Mouse (Mus musculus) cortical plate, adult 2 months (tissue): ENCODE data around the gene Ccng1. TPM values are rescaled to one million over a fixed set of nuclear protein-coding genes. Genes with fewer than 3 reads are reported as not detected.

Experiments
- H3K27ac ChIP-seq: fragments of 200-500 bp; 2 replicates; pipeline ENCODE4 v1.5.1; 2012; ENCODE audit warnings: low read length, control low read depth, inconsistent platforms; ENCODE audit not compliant: insufficient read depth
- H3K4me1 ChIP-seq: fragments of 200-500 bp; 2 replicates; pipeline ENCODE4 v1.6.1; 2011; ENCODE audit warnings: low read length; ENCODE audit not compliant: control insufficient read depth, insufficient read depth
- H3K4me3 ChIP-seq: fragments of 200-500 bp; 2 replicates; pipeline ENCODE4 v1.5.1; 2011; ENCODE audit warnings: mild to moderate bottlenecking, low read length, control low read depth; ENCODE audit not compliant: insufficient read depth
- CTCF ChIP-seq: fragments of 200-500 bp; IDR thresholded peaks from 2 replicates; pipeline ENCODE4 v1.5.1; 2011; ENCODE audit warnings: mild to moderate bottlenecking, control low read depth, low read length; ENCODE audit not compliant: insufficient read depth; ENCODE audit errors: extremely low read depth
- POLR2A ChIP-seq: fragments of 200-500 bp; IDR thresholded peaks from 2 replicates; pipeline ENCODE4 v1.6.1; 2011; ENCODE audit warnings: mild to moderate bottlenecking, low read length, control low read depth; ENCODE audit not compliant: insufficient read depth; ENCODE audit errors: extremely low read depth
- polyA plus RNA-seq: library from polyadenylated mRNA; depleted of rRNA; stranded (reverse); fragments of >200 nt; gene quantifications from 2 replicates; pipeline ENCODE4 v1.2.3, GENCODE M21; 2012; rRNA removed

Ccng1 gene
- polyA plus RNA-seq = 43.5 and 46.8 TPM in 2 replicates

GRCm38 (mm10) chr11:40755109-40755627 lies at the start of gene Ccng1:
TSS of gene Ccng1 (minus strand) at chr11:40755311.
- TF ChIP-seq POLR2A (peak; percentile 84), CTCF (no peak)
- peak within 1 kb of the TSS; percentile 35 for H3K27ac ChIP-seq
- H3K4me3 ChIP-seq = peak within 1 kb of the TSS; percentile 57
- 0 out of 2 replicates have a peak, but pooled peaks cover 1% of the 10 kb centered on the region for H3K4me1 ChIP-seq

GRCm38 (mm10) chr11:40790307-40790706 lies 35.2 kb upstream of the Ccng1 start:
- H3K4me3 ChIP-seq = no peak overlapping the region
- no peak for TF ChIP-seq CTCF
- no peak overlapping the region for H3K27ac ChIP-seq
- peaks cover 3% of the 10 kb centered on the region; the same call in 1 of the 2 replicates for H3K4me1 ChIP-seq

GRCm38 (mm10) chr11:40789701-40790100 lies 34.6 kb upstream of the Ccng1 start:
- Histone ChIP-seq H3K27ac (no peak overlapping the region), H3K4me3 (no peak overlapping the region), H3K4me1 (peaks cover 6% of the 10 kb centered on the region; the same call in 1 of the 2 replicates)
- TF ChIP-seq CTCF (no peak), POLR2A (no peak)

GRCm38 (mm10) chr11:40786900-40787299 lies 31.8 kb upstream of the Ccng1 start:
- Histone ChIP-seq H3K27ac (peak overlapping the region; percentile 91), H3K4me1 (peaks cover 9% of the 10 kb centered on the region; the same call in 1 of the 2 replicates), H3K4me3 (no peak overlapping the region)
- TF ChIP-seq POLR2A = no peak
- TF ChIP-seq CTCF = no peak

- Histone ChIP-seq H3K4me1 (peaks cover 9% of the 10 kb centered on the region; the same call in 1 of the 2 replicates), H3K27ac (peak overlapping the region; percentile 94), H3K4me3 (no peak overlapping the region)
- TF ChIP-seq CTCF (no peak), POLR2A (no peak)
Measured at GRCm38 (mm10) chr11:40784326-40784725, 29.2 kb upstream of the Ccng1 start.

GRCm38 (mm10) chr11:40783346-40783745 lies 28.2 kb upstream of the Ccng1 start:
- H3K4me3 ChIP-seq = no peak overlapping the region
- TF ChIP-seq CTCF (no peak), POLR2A (no peak)
- H3K27ac ChIP-seq = no peak overlapping the region
- H3K4me1 ChIP-seq = peaks cover 9% of the 10 kb centered on the region; the same call in 1 of the 2 replicates

GRCm38 (mm10) chr11:40781857-40782256 lies 26.7 kb upstream of the Ccng1 start:
- Histone ChIP-seq H3K4me1 (peaks cover 7% of the 10 kb centered on the region; the same call in 1 of the 2 replicates), H3K27ac (no peak overlapping the region), H3K4me3 (no peak overlapping the region)
- TF ChIP-seq CTCF (no peak), POLR2A (no peak)

- Histone ChIP-seq H3K4me1 (peaks cover 3% of the 10 kb centered on the region; the same call in 1 of the 2 replicates), H3K4me3 (no peak overlapping the region), H3K27ac (no peak overlapping the region)
- TF ChIP-seq POLR2A = no peak
- peak; percentile 33; the same call in 1 of the 2 replicates for TF ChIP-seq CTCF
Measured at GRCm38 (mm10) chr11:40775315-40776269, 20.5 kb upstream of the Ccng1 start.

- TF ChIP-seq CTCF = no peak
- no peak for TF ChIP-seq POLR2A
- Histone ChIP-seq H3K27ac (peak overlapping the region; percentile 89), H3K4me1 (no peaks in the 10 kb centered on the region), H3K4me3 (no peak overlapping the region)
Measured at GRCm38 (mm10) chr11:40764690-40765089, 9.6 kb upstream of the Ccng1 start.
